Mouse (Mus musculus): ENCODE measurements around the gene Fut9. TPM values are rescaled to one million over a fixed set of nuclear protein-coding genes. Genes with fewer than 3 reads are reported as not detected.

Fut9 gene
- total and polyA plus RNA-seq, 3 experiments: not detected

DNA sequence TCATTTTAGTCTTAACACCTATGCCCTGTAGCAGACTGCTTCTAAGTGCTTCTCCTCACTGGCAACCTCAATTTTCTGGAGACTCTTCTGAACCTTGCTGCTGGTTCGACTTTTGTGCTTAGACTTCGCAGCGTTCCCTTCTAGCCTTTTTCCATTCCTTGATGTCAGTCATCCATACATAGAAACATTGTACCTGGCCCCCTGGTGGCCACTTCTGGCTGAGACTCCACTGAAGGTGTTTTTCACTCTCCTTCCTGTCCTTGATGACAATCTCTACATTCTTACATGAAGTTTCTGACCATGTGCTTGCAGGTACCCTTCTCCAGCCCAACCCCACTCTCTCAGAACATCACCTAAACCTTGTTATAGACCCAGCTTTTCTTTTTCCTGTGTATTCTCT, 115.1 kb downstream of the Fut9 start:
- H3K9ac ChIP-seq (ENCODE audit: insufficient read depth, low read depth): no peak overlapping the region
- H3K4me1 ChIP-seq (ENCODE audit: control insufficient read depth in 1 of 2, insufficient read depth in 2 of 2): no peaks in the 10 kb centered on the region
- H3K79me2 ChIP-seq (replicated peaks; ENCODE audit: control insufficient read depth, extremely low read depth, insufficient read depth, poor library complexity, severe bottlenecking): no peaks in the 10 kb centered on the region
- H3K9me3 ChIP-seq (replicated peaks; ENCODE audit: low read length): no peaks in the 10 kb centered on the region
- no peaks in the 10 kb centered on the region for H3K27me3 ChIP-seq (replicated peaks)
- H3K36me3 ChIP-seq (replicated peaks in 1 of 2; ENCODE audit: control insufficient read depth in 1 of 2, insufficient read depth in 1 of 2, low read length in 1 of 2): no peaks in the 10 kb centered on the region
- no peak overlapping the region for H3K27ac ChIP-seq (ENCODE audit: insufficient read depth, low read depth)
- H3K4me2 ChIP-seq (ENCODE audit: insufficient read depth, low read depth, poor library complexity, severe bottlenecking): no peak overlapping the region
- in situ Hi-C loops (cut with MboI; ENCODE audit: low pct_ligation_motif_present, low pct_unique_long_range_greater_than_20kb, low sequenced_read_pairs): no loop called here
- dilution Hi-C loops (cut with MboI; ENCODE audit: extremely low pct_ligation_motif_present, extremely low pct_unique_long_range_greater_than_20kb, low sequenced_read_pairs): no loop called here
- no peak overlapping the region for H3K4me3 ChIP-seq (replicated peaks in 1 of 3; ENCODE audit: low read depth in 2 of 3, low read length in 2 of 3, poor library complexity in 1 of 3)
- peak; percentile 25 for DNase-seq (ENCODE audit: extremely low read depth)
- TF ChIP-seq ZMIZ1 (IDR thresholded peaks at IDR 0.05; ENCODE audit: low read depth, low read length) (no peak), USF2 (conservative IDR thresholded peaks at IDR 0.05; ENCODE audit: low read depth, low read length) (no peak), GABPA (IDR thresholded peaks at IDR 0.05; ENCODE audit: insufficient replicate concordance, low read depth, low read length) (no peak), CTCF (conservative IDR thresholded peaks at IDR 0.05 in 1 of 2, IDR thresholded peaks at IDR 0.05 in 1 of 2; ENCODE audit: low read depth in 2 of 2, low read length in 2 of 2) (peak; percentile 23 to 37; a peak in 3 of 4 replicates), SMC3 (IDR thresholded peaks at IDR 0.05; ENCODE audit: low read depth, low read length) (0 out of 2 replicates have a peak, but pooled peaks have one; percentile 3), JUND (conservative IDR thresholded peaks at IDR 0.05; ENCODE audit: low read depth, low read length) (no peak)

DNA sequence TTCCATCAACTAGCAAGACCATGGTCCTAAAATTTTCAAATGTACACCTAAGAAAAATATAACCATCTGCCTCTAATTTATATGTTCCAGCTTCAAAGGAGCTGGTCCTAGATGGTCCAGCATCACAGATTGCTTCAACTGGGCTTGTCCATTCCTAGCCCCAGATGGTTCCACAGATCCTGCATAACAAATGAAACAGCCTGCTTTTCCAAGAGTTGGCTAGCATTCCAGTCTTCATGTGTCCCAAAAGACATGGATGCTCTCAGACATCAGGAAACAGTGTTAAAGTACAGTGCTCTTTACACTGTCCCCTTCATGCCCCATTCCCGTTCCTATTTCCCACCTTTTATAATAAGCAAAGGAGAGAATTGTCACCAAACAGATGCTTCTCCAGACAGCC, 135.8 kb downstream of the Fut9 start:
- TF ChIP-seq BHLHE40 (IDR thresholded peaks at IDR 0.05; ENCODE audit: low read depth, low read length) (no peak), MAZ (IDR thresholded peaks at IDR 0.05; ENCODE audit: low read depth, low read length) (no peak), MAFK (IDR thresholded peaks at IDR 0.05; ENCODE audit: insufficient replicate concordance, low read length) (no peak), ZKSCAN1 (IDR thresholded peaks at IDR 0.05; ENCODE audit: borderline replicate concordance, low read depth, low read length) (no peak), IRF4 (IDR thresholded peaks at IDR 0.05; ENCODE audit: low read depth, low read length) (no peak), CHD1 (IDR thresholded peaks at IDR 0.05; ENCODE audit: low read depth, low read length) (no peak)
- in situ Hi-C loops (cut with MboI; ENCODE audit: low pct_ligation_motif_present, low pct_unique_long_range_greater_than_20kb, low sequenced_read_pairs) (no loop called here), dilution Hi-C loops (cut with MboI; ENCODE audit: extremely low pct_ligation_motif_present, extremely low pct_unique_long_range_greater_than_20kb, low sequenced_read_pairs) (no loop called here)
- no peaks in the 10 kb centered on the region for H3K9me3 ChIP-seq (replicated peaks; ENCODE audit: low read length)
- H3K79me2 ChIP-seq (replicated peaks; ENCODE audit: control insufficient read depth, extremely low read depth, insufficient read depth, poor library complexity, severe bottlenecking): no peaks in the 10 kb centered on the region
- no peak overlapping the region for H3K4me2 ChIP-seq (ENCODE audit: insufficient read depth, low read depth, poor library complexity, severe bottlenecking)
- H3K9ac ChIP-seq (ENCODE audit: insufficient read depth, low read depth): no peak overlapping the region
- H3K4me3 ChIP-seq (replicated peaks in 1 of 3; ENCODE audit: low read depth in 2 of 3, low read length in 2 of 3, poor library complexity in 1 of 3): no peak overlapping the region
- no peaks in the 10 kb centered on the region for H3K36me3 ChIP-seq (replicated peaks in 1 of 2; ENCODE audit: control insufficient read depth in 1 of 2, insufficient read depth in 1 of 2, low read length in 1 of 2)
- H3K4me1 ChIP-seq (ENCODE audit: control insufficient read depth in 1 of 2, insufficient read depth in 2 of 2): peaks cover 0 to 8% of the 10 kb centered on the region in 2 experiments; a peak in 1 of 4 replicates
- no peak for DNase-seq (ENCODE audit: extremely low read depth)
- H3K27ac ChIP-seq (ENCODE audit: insufficient read depth, low read depth): no peak overlapping the region
- no peaks in the 10 kb centered on the region for H3K27me3 ChIP-seq (replicated peaks)

- H3K4me2 ChIP-seq (ENCODE audit: insufficient read depth, low read depth, poor library complexity, severe bottlenecking): no peak overlapping the region
- H3K36me3 ChIP-seq (replicated peaks in 1 of 2; ENCODE audit: control insufficient read depth in 1 of 2, insufficient read depth in 1 of 2, low read length in 1 of 2): no peaks in the 10 kb centered on the region
- DNase-seq (ENCODE audit: extremely low read depth): no peak
- H3K27me3 ChIP-seq (replicated peaks): no peaks in the 10 kb centered on the region
- no peaks in the 10 kb centered on the region for H3K79me2 ChIP-seq (replicated peaks; ENCODE audit: control insufficient read depth, extremely low read depth, insufficient read depth, poor library complexity, severe bottlenecking)
- no peaks in the 10 kb centered on the region for H3K9me3 ChIP-seq (replicated peaks; ENCODE audit: low read length)
- no peaks in the 10 kb centered on the region for H3K4me1 ChIP-seq (ENCODE audit: control insufficient read depth in 1 of 2, insufficient read depth in 2 of 2)
- H3K27ac ChIP-seq (ENCODE audit: insufficient read depth, low read depth): no peak overlapping the region
- H3K4me3 ChIP-seq (replicated peaks in 1 of 3; ENCODE audit: low read depth in 2 of 3, low read length in 2 of 3, poor library complexity in 1 of 3): no peak overlapping the region
- in situ Hi-C loops (cut with MboI; ENCODE audit: low pct_ligation_motif_present, low pct_unique_long_range_greater_than_20kb, low sequenced_read_pairs) (no loop called here), dilution Hi-C loops (cut with MboI; ENCODE audit: extremely low pct_ligation_motif_present, extremely low pct_unique_long_range_greater_than_20kb, low sequenced_read_pairs) (no loop called here)
- no peak for TF ChIP-seq SMC3 (IDR thresholded peaks at IDR 0.05; ENCODE audit: low read depth, low read length)
- TF ChIP-seq NELFE (IDR thresholded peaks at IDR 0.05; ENCODE audit: low read depth, low read length): no peak
- H3K9ac ChIP-seq (ENCODE audit: insufficient read depth, low read depth): no peak overlapping the region
These were observed 138.8 kb downstream of the Fut9 start for GRCm38 (mm10) chr4:25661204-25661727.
